Comparison of ENCODE assay signal across 28 mouse cellular contexts in genomic region chr2:152911432-152911831, GRCm38 (mm10). TPM values are rescaled to one million over a fixed set of nuclear protein-coding genes. Genes with fewer than 3 reads are reported as not detected.
"Had no signal": no experiment of that assay in that cellular context is flagged by ENCODE, and none has a peak within 500 bp of the region (broad histone marks: within the 10 kb centered on the region; RNA-seq: fewer than 3 reads in every experiment).

No protein-coding gene starts in this region.

- H3K27ac ChIP-seq: kidney, embryonic 15.5 days; left cerebral cortex, adult 2 months; limb, embryonic 12.5 days; limb, embryonic 15.5 days; liver, embryonic 14.5 days; lung, embryonic 15.5 days; midbrain, embryonic 10.5 days; midbrain, embryonic 13.5 days; stomach, postnatal 0 days had no signal

- DNase-seq: kidney, adult 8-10 months; kidney, postnatal 10 days; kidney, postnatal 36 days; layer of hippocampus, postnatal 36 days; liver, postnatal 0 days; lung, postnatal 10 days; lung, postnatal 36 days; thymus, adult 2 months; thymus, postnatal 14 days had no signal

- H3K9me3 ChIP-seq: kidney, embryonic 15.5 days; limb, embryonic 12.5 days; limb, embryonic 15.5 days; lung, embryonic 15.5 days; midbrain, embryonic 10.5 days; midbrain, embryonic 13.5 days had no signal

- H3K4me3 ChIP-seq: kidney, embryonic 15.5 days; left cerebral cortex, adult 2 months; limb, embryonic 12.5 days; limb, embryonic 15.5 days; lung, embryonic 15.5 days; megakaryocyte, embryonic 14.5 days; midbrain, embryonic 10.5 days; midbrain, embryonic 13.5 days had no signal

- H3K36me3 ChIP-seq: kidney, embryonic 15.5 days; limb, embryonic 12.5 days; limb, embryonic 15.5 days; lung, embryonic 15.5 days; midbrain, embryonic 10.5 days; midbrain, embryonic 13.5 days had no signal

RNA-seq across cellular contexts. Expression of gene Mylk2, which starts 0.3 kb away (rescaled TPM):
- total RNA-seq: layer of hippocampus, adult 8-10 months; layer of hippocampus, postnatal 36 days; left cerebral cortex, adult 2 months; left cerebral cortex, postnatal 10 days; left cerebral cortex, postnatal 36 days; monocyte, adult 5-6 weeks had no signal
- polyA plus RNA-seq: limb, embryonic 12.5 days; liver, embryonic 11.5 days; liver, embryonic 14.5 days; liver, postnatal 0 days; neural tube, embryonic 11.5 days; neural tube, embryonic 14.5 days; small intestine, adult 2 months; stomach, embryonic 14.5 days had no signal

RNA-seq across cellular contexts. Expression of gene Foxs1, which starts 21.6 kb away (rescaled TPM):
- total RNA-seq: monocyte, adult 5-6 weeks had no signal
- polyA plus RNA-seq: limb, embryonic 12.5 days had no signal

RNA-seq across cellular contexts. Expression of gene Dusp15, which starts 40.1 kb away (rescaled TPM):
- total RNA-seq: monocyte, adult 5-6 weeks had no signal
- polyA plus RNA-seq: liver, embryonic 11.5 days; liver, postnatal 0 days; small intestine, adult 2 months had no signal

RNA-seq across cellular contexts. Expression of gene Ttll9, which starts 50.9 kb away (rescaled TPM):
- total RNA-seq: monocyte, adult 5-6 weeks had no signal
- polyA plus RNA-seq: small intestine, adult 2 months; stomach, postnatal 0 days had no signal
